Mouse (Mus musculus) monocyte, adult 5-6 weeks (primary cell): ENCODE measurements around the gene Olfr70. TPM values are rescaled to one million over a fixed set of nuclear protein-coding genes. Genes with fewer than 3 reads are reported as not detected.
A peak's percentile ranks its signal among the peaks of the same experiment; 100 is the strongest.

Experiments used
- ATAC-seq: fragments of 153-309, 156-312 bp; replicated peaks from 2 replicates; pipeline ENCODE4 v1.8.0; 2017; ENCODE audit warnings: mild to moderate bottlenecking; ENCODE audit not compliant: low TSS enrichment, insufficient number of reproducible peaks, severe bottlenecking, poor library complexity, low FRiP score
- total RNA-seq: library from RNA; stranded (forward); fragments of 200-1000, 200-491, 200-594 nt; gene quantifications from 3 replicates; pipeline ENCODE4 v1.2.3, GENCODE M21; 2017

The Olfr70 gene
- total RNA-seq, 1 experiment from 2014 or later, result not detected

GRCm38 (mm10) chr4:43669428-43669794, 31.2 kb downstream of the Olfr70 start:
- ATAC-seq, result no peak

GRCm38 (mm10) chr4:43668782-43669427, 31.7 kb downstream of the Olfr70 start, which contains the start of the genes Tmem8b and Fam221b:
TSS of gene Tmem8b (plus strand) at chr4:43668971.
TSS of gene Fam221b (minus strand) at chr4:43669145.
- ATAC-seq, result peak; percentile 89

- no peak for ATAC-seq
Measured at GRCm38 (mm10) chr4:43666412-43666811, 34.2 kb downstream of the Olfr70 start.

GRCm38 (mm10) chr4:43657146-43657545, 43.5 kb downstream of the Olfr70 start:
- ATAC-seq, result no peak

GRCm38 (mm10) chr4:43656339-43657109, 44.1 kb downstream of the Olfr70 start, which contains the start of gene Hint2:
TSS of gene Hint2 (minus strand) at chr4:43656466.
- ATAC-seq, result peak; percentile 96

- ATAC-seq, result no peak
Measured at GRCm38 (mm10) chr4:43655656-43656338, 44.8 kb downstream of the Olfr70 start.

GRCm38 (mm10) chr4:43653161-43654015, 47.2 kb downstream of the Olfr70 start, which contains the start of gene Spag8:
TSS of gene Spag8 (minus strand) at chr4:43653594.
- no peak for ATAC-seq

GRCm38 (mm10) chr4:43652726-43653125, 47.9 kb downstream of the Olfr70 start:
- no peak for ATAC-seq

- ATAC-seq, result no peak
Measured at GRCm38 (mm10) chr4:43649783-43650182, 50.8 kb downstream of the Olfr70 start.

Other genes with a start within 250 kb of the Olfr70 start
- 76.6 to 146 TPM (median 108 TPM) in 3 replicates for gene Cd72, start 246.2 kb downstream of the Olfr70 start, total RNA-seq
- 0.49 to 5.0 TPM (median 0.64 TPM) in 3 replicates for gene Sit1, start 217.1 kb downstream of the Olfr70 start, total RNA-seq
- 21.2 to 29.5 TPM (median 29.3 TPM) in 3 replicates for gene Ccdc107, start 207.9 kb downstream of the Olfr70 start, total RNA-seq
- gene Arhgef39, start 201.1 kb downstream of the Olfr70 start, total RNA-seq, result 0.97 to 3.4 TPM (median 2.1 TPM) in 3 replicates
- 0.75 to 1.7 TPM (median 1.0 TPM) in 3 replicates for gene Car9, start 193.8 kb downstream of the Olfr70 start, total RNA-seq
- 4.7 TPM in 1 of 3 replicates, not detected in the others for gene Tpm2, start 177.0 kb downstream of the Olfr70 start, total RNA-seq
- 80.3 to 165 TPM (median 108 TPM) in 3 replicates for gene Creb3, start 138.5 kb downstream of the Olfr70 start, total RNA-seq
- 816 to 935 TPM (median 878 TPM) in 3 replicates for gene Tln1, start 138.1 kb downstream of the Olfr70 start, total RNA-seq
- gene Rgp1, start 122.1 kb downstream of the Olfr70 start, total RNA-seq, result 17.8 to 28.6 TPM (median 28.5 TPM) in 3 replicates
- 9.3 to 22.3 TPM (median 9.7 TPM) in 3 replicates for gene Gba2, start 121.9 kb downstream of the Olfr70 start, total RNA-seq
- gene Msmp, start 116.3 kb downstream of the Olfr70 start, total RNA-seq, result 0.48 TPM in 1 of 3 replicates, not detected in the others
- 0.19 to 0.38 TPM in 2 of 3 replicates, not detected in the other for gene Npr2, start 68.9 kb downstream of the Olfr70 start, total RNA-seq
- gene Spag8, start 47.2 kb downstream of the Olfr70 start, total RNA-seq, result not detected in 3 replicates
- 21.5 to 26.1 TPM (median 25.9 TPM) in 3 replicates for gene Hint2, start 44.3 kb downstream of the Olfr70 start, total RNA-seq
- 0.19 to 0.32 TPM (median 0.19 TPM) in 3 replicates for gene Tmem8b, start 31.8 kb downstream of the Olfr70 start, total RNA-seq
- gene Fam221b, start 31.7 kb downstream of the Olfr70 start, total RNA-seq, result 0.68 to 1.0 TPM (median 0.96 TPM) in 3 replicates
- gene Olfr71, start 9.4 kb upstream of the Olfr70 start, total RNA-seq, result not detected in 3 replicates
- gene Hrct1, start 26.4 kb upstream of the Olfr70 start, total RNA-seq, result not detected in 3 replicates
- gene Spaar, start 29.2 kb upstream of the Olfr70 start, total RNA-seq, result not detected in 3 replicates
- not detected in 3 replicates for gene Olfr159, start 70.2 kb upstream of the Olfr70 start, total RNA-seq
- gene Olfr156, start 123.1 kb upstream of the Olfr70 start, total RNA-seq, result not detected in 3 replicates
- not detected in 3 replicates for gene Olfr157, start 139.4 kb upstream of the Olfr70 start, total RNA-seq
- gene Olfr155, start 150.8 kb upstream of the Olfr70 start, total RNA-seq, result not detected in 3 replicates
- 0.38 to 6.1 TPM (median 4.6 TPM) in 3 replicates for gene Reck, start 174.7 kb upstream of the Olfr70 start, total RNA-seq